Mouse (Mus musculus): ENCODE data around the gene Actl6b. TPM values are rescaled to one million over a fixed set of nuclear protein-coding genes. Genes with fewer than 3 reads are reported as not detected.

The Actl6b gene
- polyA plus RNA-seq, 1 experiment from 2014 or later, result not detected

GRCm38 (mm10) chr5:137615347-137615746 lies 62.0 kb downstream of the Actl6b start:
- no peaks in the 10 kb centered on the region for H3K9me3 ChIP-seq (replicated peaks; ENCODE audit: low read length)
- no peak overlapping the region for H3K9ac ChIP-seq (ENCODE audit: low read depth, low read length)
- peaks cover 12% of the 10 kb centered on the region for H3K4me1 ChIP-seq (replicated peaks; ENCODE audit: insufficient read depth, low read length)
- no peak overlapping the region for H3K27ac ChIP-seq
- H3K27me3 ChIP-seq (ENCODE audit: insufficient read depth, low read length), result no peaks in the 10 kb centered on the region
- ATAC-seq (replicated peaks; ENCODE audit: low FRiP score, low read depth) (no peak), DNase-seq (ENCODE audit: low spot score) (no peak)
- 87% methylated on average over 7 of the region's 7 CpGs for WGBS
- H3K36me3 ChIP-seq (ENCODE audit: insufficient read depth, low read length), result no peaks in the 10 kb centered on the region
- no peak for TF ChIP-seq CTCF (IDR thresholded peaks at IDR 0.05; ENCODE audit: low read depth)
- H3K4me2 ChIP-seq (ENCODE audit: low read length), result no peak overlapping the region
- H3K4me3 ChIP-seq (replicated peaks; ENCODE audit: low read depth, low read length), result no peak overlapping the region

Small RNA genes lying within 50 kb of the gene (microRNA-seq; reads per million reads assigned to microRNA genes)
- gene Mir6418, result not detected

Other genes with a start within 250 kb of the Actl6b start
- gene Srrt, start 245.8 kb upstream of the Actl6b start, polyA plus RNA-seq (2015; fragmentation: Nextera tagmentation; extraction: Ambion mirVana), result 68.0 and 77.7 TPM in 2 replicates
- 74.8 and 75.6 TPM in 2 replicates for gene Trip6, start 239.1 kb upstream of the Actl6b start, polyA plus RNA-seq (2015; fragmentation: Nextera tagmentation; extraction: Ambion mirVana)
- 11.8 and 12.0 TPM in 2 replicates for gene Slc12a9, start 219.9 kb upstream of the Actl6b start, polyA plus RNA-seq (2015; fragmentation: Nextera tagmentation; extraction: Ambion mirVana)
- gene Ephb4, start 203.4 kb upstream of the Actl6b start, polyA plus RNA-seq (2015; fragmentation: Nextera tagmentation; extraction: Ambion mirVana), result 38.1 and 40.5 TPM in 2 replicates
- gene Zan, start 76.5 kb upstream of the Actl6b start, polyA plus RNA-seq (2015; fragmentation: Nextera tagmentation; extraction: Ambion mirVana), result 0.16 and 0.23 TPM in 2 replicates
- gene Pop7, start 51.0 kb upstream of the Actl6b start, polyA plus RNA-seq (2015; fragmentation: Nextera tagmentation; extraction: Ambion mirVana), result 55.1 and 55.6 TPM in 2 replicates
- gene Gigyf1, start 35.0 kb upstream of the Actl6b start, polyA plus RNA-seq (2015; fragmentation: Nextera tagmentation; extraction: Ambion mirVana), result 9.3 and 10.3 TPM in 2 replicates
- 0.20 TPM in 1 of 2 replicates, not detected in the other for gene Epo, start 20.3 kb upstream of the Actl6b start, polyA plus RNA-seq (2015; fragmentation: Nextera tagmentation; extraction: Ambion mirVana)
- 463 and 480 TPM in 2 replicates for gene Gnb2, start 20.0 kb upstream of the Actl6b start, polyA plus RNA-seq (2015; fragmentation: Nextera tagmentation; extraction: Ambion mirVana)
- 0.13 TPM in 2 replicates for gene Tfr2, start 16.3 kb downstream of the Actl6b start, polyA plus RNA-seq (2015; fragmentation: Nextera tagmentation; extraction: Ambion mirVana)
- gene Mospd3, start 47.5 kb downstream of the Actl6b start, polyA plus RNA-seq (2015; fragmentation: Nextera tagmentation; extraction: Ambion mirVana), result 37.8 and 39.3 TPM in 2 replicates
- 120 and 136 TPM in 2 replicates for gene Pcolce, start 60.3 kb downstream of the Actl6b start, polyA plus RNA-seq (2015; fragmentation: Nextera tagmentation; extraction: Ambion mirVana)
- gene Fbxo24, start 75.5 kb downstream of the Actl6b start, polyA plus RNA-seq (2015; fragmentation: Nextera tagmentation; extraction: Ambion mirVana), result 0.14 and 0.17 TPM in 2 replicates
- gene Lrch4, start 75.6 kb downstream of the Actl6b start, polyA plus RNA-seq (2015; fragmentation: Nextera tagmentation; extraction: Ambion mirVana), result 42.6 and 42.9 TPM in 2 replicates
- gene Gm20605, start 75.7 kb downstream of the Actl6b start, polyA plus RNA-seq (2015; fragmentation: Nextera tagmentation; extraction: Ambion mirVana), result 5.3 and 6.2 TPM in 2 replicates
- gene Sap25, start 87.8 kb downstream of the Actl6b start, polyA plus RNA-seq (2015; fragmentation: Nextera tagmentation; extraction: Ambion mirVana), result 5.3 and 5.4 TPM in 2 replicates
- 1.3 and 1.4 TPM in 2 replicates for gene Irs3, start 92.2 kb downstream of the Actl6b start, polyA plus RNA-seq (2015; fragmentation: Nextera tagmentation; extraction: Ambion mirVana)
- 20.8 and 21.2 TPM in 2 replicates for gene Agfg2, start 131.2 kb downstream of the Actl6b start, polyA plus RNA-seq (2015; fragmentation: Nextera tagmentation; extraction: Ambion mirVana)
- 1.2 and 1.6 TPM in 2 replicates for gene Nyap1, start 188.1 kb downstream of the Actl6b start, polyA plus RNA-seq (2015; fragmentation: Nextera tagmentation; extraction: Ambion mirVana)
- gene Tsc22d4, start 192.2 kb downstream of the Actl6b start, polyA plus RNA-seq (2015; fragmentation: Nextera tagmentation; extraction: Ambion mirVana), result 107 and 110 TPM in 2 replicates
- gene Ppp1r35, start 225.3 kb downstream of the Actl6b start, polyA plus RNA-seq (2015; fragmentation: Nextera tagmentation; extraction: Ambion mirVana), result 28.8 and 32.4 TPM in 2 replicates
- 11.6 and 12.3 TPM in 2 replicates for gene Mepce, start 234.1 kb downstream of the Actl6b start, polyA plus RNA-seq (2015; fragmentation: Nextera tagmentation; extraction: Ambion mirVana)
- 14.5 and 15.7 TPM in 2 replicates for gene Zcwpw1, start 234.3 kb downstream of the Actl6b start, polyA plus RNA-seq (2015; fragmentation: Nextera tagmentation; extraction: Ambion mirVana)